Mouse (Mus musculus): Measurements from ENCODE around the gene Spg11. TPM values are rescaled to one million over a fixed set of nuclear protein-coding genes. Genes with fewer than 3 reads are reported as not detected.

Spg11 gene
- polyA plus RNA-seq, 1 experiment from 2014 or later = 17.0 TPM

DNA sequence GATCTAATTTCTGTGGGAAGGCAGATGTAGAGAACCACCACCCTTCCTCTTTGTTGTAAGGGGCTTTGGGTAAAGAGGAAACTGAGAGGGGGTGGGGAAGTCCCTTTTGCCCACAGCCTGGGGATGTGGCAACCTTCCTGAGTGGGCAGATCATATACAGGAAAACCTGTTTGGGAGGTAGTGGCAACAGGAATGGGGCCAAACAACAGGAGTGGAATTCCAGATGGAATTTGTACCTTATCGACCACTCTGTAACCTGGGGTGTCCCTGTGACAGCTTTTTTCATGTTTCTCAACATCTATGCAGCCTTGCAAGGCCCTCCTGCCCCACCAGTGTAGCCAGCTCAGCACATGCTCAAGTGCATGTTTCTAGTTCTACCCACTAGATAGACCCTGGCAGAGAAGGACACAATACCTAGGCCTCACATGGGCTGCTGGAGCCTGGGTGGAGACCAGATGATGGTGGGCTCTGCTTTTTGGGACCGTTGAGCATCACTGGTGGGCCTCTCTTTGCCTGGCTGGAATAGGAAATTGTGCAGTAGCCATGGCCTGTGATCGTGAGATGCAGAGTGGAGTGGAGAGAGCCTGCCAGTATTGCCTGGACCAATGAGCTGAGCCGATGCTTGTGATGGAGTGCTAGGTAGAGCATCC is 38.0 kb upstream of the Spg11 start:
- DNase-seq (ENCODE audit: low read depth, low spot score) (no peak), ATAC-seq (no peak)
- in situ Hi-C loops (cut with MboI; ENCODE audit: low pct_unique_long_range_greater_than_20kb) = no loop called here
- TF ChIP-seq CTCF (IDR thresholded peaks at IDR 0.05) = no peak
- ChIA-PET CTCF (interaction anchor here (1.0 kb wide), 1 partner anchor 65 kb away, joined by 3 read pairs; no protein-coding TSS in a partner anchor), POLR2A (no interaction called here)
- no peaks in the 10 kb centered on the region for H3K27me3 ChIP-seq

GRCm38 (mm10) chr2:122155292-122155691 is 37.1 kb upstream of the Spg11 start:
- ChIA-PET CTCF (no interaction called here), POLR2A (no interaction called here)
- ATAC-seq (no peak), DNase-seq (ENCODE audit: low read depth, low spot score) (no peak)
- no peak for TF ChIP-seq CTCF (IDR thresholded peaks at IDR 0.05)
- no peaks in the 10 kb centered on the region for H3K27me3 ChIP-seq
- in situ Hi-C loops (cut with MboI; ENCODE audit: low pct_unique_long_range_greater_than_20kb) = no loop called here

- in situ Hi-C loops (cut with MboI; ENCODE audit: low pct_unique_long_range_greater_than_20kb) = loop anchor here (5.0 kb wide), 1 partner anchor 37 kb away; the partner anchor contains the start of gene Spg11
- no peaks in the 10 kb centered on the region for H3K27me3 ChIP-seq
- ATAC-seq (no peak), DNase-seq (ENCODE audit: low read depth, low spot score) (no peak)
- no peak for TF ChIP-seq CTCF (IDR thresholded peaks at IDR 0.05)
- ChIA-PET CTCF (no interaction called here), POLR2A (no interaction called here)
Measured at GRCm38 (mm10) chr2:122154479-122154878, 36.3 kb upstream of the Spg11 start.

GRCm38 (mm10) chr2:122153681-122154365 is 35.6 kb upstream of the Spg11 start:
- CTCF ChIA-PET = no interaction called here
- ATAC-seq = no peak
- no peaks in the 10 kb centered on the region for H3K27me3 ChIP-seq
- POLR2A ChIA-PET = no interaction called here
- no peak for TF ChIP-seq CTCF (IDR thresholded peaks at IDR 0.05)
- DNase-seq (ENCODE audit: low read depth, low spot score) = no peak
- in situ Hi-C loops (cut with MboI; ENCODE audit: low pct_unique_long_range_greater_than_20kb) = loop anchor here (5.0 kb wide), 1 partner anchor 37 kb away; the partner anchor contains the start of gene Spg11

- TF ChIP-seq CTCF (IDR thresholded peaks at IDR 0.05) = no peak
- no peaks in the 10 kb centered on the region for H3K27me3 ChIP-seq
- POLR2A ChIA-PET = no interaction called here
- DNase-seq (ENCODE audit: low read depth, low spot score) (no peak), ATAC-seq (no peak)
- CTCF ChIA-PET = no interaction called here
- in situ Hi-C loops (cut with MboI; ENCODE audit: low pct_unique_long_range_greater_than_20kb) = loop anchor here (5.0 kb wide), 1 partner anchor 36 kb away; the partner anchor contains the start of gene Spg11
Measured at GRCm38 (mm10) chr2:122152850-122153249, 34.7 kb upstream of the Spg11 start.

GRCm38 (mm10) chr2:122151221-122151620 is 33.0 kb upstream of the Spg11 start:
- DNase-seq (ENCODE audit: low read depth, low spot score) (no peak), ATAC-seq (no peak)
- ChIA-PET POLR2A (no interaction called here), CTCF (interaction anchor here (1.3 to 1.4 kb wide), 2 partner anchors 9 to 30 kb away, joined by 4 to 7 read pairs; partner anchors contain the start of gene Trim69)
- in situ Hi-C loops (cut with MboI; ENCODE audit: low pct_unique_long_range_greater_than_20kb) = loop anchor here (5.0 kb wide), 1 partner anchor 34 kb away; the partner anchor contains the start of gene Spg11
- TF ChIP-seq CTCF (IDR thresholded peaks at IDR 0.05) = no peak
- no peaks in the 10 kb centered on the region for H3K27me3 ChIP-seq

DNA sequence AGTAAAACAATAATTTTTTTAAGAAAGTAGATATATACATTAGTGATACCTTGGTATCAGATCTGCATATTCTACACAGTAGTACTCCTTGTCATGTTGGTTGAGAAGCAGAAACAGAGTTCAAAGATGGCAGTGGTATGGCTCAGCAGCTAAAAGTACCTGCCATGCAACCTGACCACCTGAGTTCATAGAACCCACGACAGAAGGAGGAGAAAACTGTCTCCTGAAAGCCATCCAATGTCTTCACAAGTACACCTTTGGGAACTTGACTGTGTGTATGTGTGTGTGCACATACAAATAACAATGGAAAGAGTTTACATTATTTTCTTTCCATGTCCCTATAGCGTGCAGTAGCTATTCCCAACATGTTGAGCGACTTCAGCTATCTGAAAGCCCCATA is 31.5 kb upstream of the Spg11 start:
- CTCF ChIA-PET = interaction anchor here (1.0 to 1.4 kb wide), 2 partner anchors 8 to 10 kb away, joined by 3 read pairs; partner anchors contain the start of gene Trim69
- DNase-seq (ENCODE audit: low read depth, low spot score) (no peak), ATAC-seq (no peak)
- in situ Hi-C loops (cut with MboI; ENCODE audit: low pct_unique_long_range_greater_than_20kb) = loop anchor here (5.0 kb wide), 1 partner anchor 32 kb away; the partner anchor contains the start of gene Spg11
- POLR2A ChIA-PET = no interaction called here
- TF ChIP-seq CTCF (IDR thresholded peaks at IDR 0.05) = no peak
- H3K27me3 ChIP-seq = no peaks in the 10 kb centered on the region

DNA sequence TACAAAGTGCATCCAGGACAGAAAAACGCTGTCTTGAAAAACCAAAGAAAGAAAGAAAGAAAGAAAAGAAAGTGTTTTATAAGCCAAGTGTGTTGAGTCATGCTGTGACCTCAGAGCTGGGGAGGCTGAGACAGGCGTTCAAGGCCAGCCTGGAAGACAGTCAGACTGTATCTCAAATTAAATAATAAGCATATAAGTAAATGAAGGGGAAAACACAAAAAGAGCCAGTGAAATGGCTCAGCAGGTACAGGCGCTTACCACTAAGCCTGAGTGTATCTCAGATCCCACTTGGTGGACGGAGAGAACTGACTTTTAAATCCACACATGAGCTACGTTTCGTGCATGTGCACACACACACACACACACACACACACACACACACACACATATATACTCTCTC is 31.1 kb upstream of the Spg11 start:
- ChIA-PET POLR2A (no interaction called here), CTCF (interaction anchor here (1.0 to 1.4 kb wide), 2 partner anchors 9 to 11 kb away, joined by 3 read pairs; partner anchors contain the start of gene Trim69)
- no peaks in the 10 kb centered on the region for H3K27me3 ChIP-seq
- in situ Hi-C loops (cut with MboI; ENCODE audit: low pct_unique_long_range_greater_than_20kb) = no loop called here
- TF ChIP-seq CTCF (IDR thresholded peaks at IDR 0.05) = no peak
- ATAC-seq (no peak), DNase-seq (ENCODE audit: low read depth, low spot score) (no peak)

DNA sequence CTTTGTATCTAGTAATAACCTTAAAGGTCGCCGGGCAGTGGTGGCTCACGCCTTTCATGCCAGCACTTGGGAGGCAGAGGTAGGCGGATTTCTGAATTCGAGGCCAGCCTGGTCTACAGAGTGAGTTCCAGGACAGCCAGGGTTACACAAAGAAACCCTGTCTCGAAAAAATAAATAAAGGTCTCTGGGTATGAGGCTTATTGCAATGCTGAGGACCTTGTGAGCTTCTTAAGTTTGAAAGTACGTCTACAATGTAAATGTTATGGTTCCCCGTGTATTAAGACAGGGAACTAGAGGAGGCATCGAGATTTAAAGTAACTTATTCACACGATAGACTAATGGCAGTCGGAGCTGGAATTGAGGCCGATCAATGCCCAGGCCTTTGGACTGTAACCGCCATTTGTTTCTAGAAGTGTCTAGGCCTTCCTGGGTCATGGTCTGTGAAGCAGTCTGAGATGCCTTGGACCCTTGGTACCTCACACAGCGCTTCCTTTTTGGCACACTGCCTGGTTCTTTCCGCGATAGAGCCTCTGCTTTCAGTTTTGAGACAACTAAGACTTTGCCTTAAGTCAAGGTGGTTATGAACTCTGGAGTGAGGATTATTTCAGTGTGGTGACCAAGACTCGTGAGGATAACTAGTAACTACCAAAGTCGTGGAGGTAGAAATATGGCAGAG is 30.2 kb upstream of the Spg11 start:
- H3K27me3 ChIP-seq = no peaks in the 10 kb centered on the region
- ATAC-seq = peak; percentile 17
- in situ Hi-C loops (cut with MboI; ENCODE audit: low pct_unique_long_range_greater_than_20kb) = no loop called here
- POLR2A ChIA-PET = interaction anchor here (1.2 kb wide), 2 partner anchors 29 to 30 kb away, joined by 4 to 10 read pairs; partner anchors contain the start of gene Spg11
- no peak for TF ChIP-seq CTCF (IDR thresholded peaks at IDR 0.05)
- CTCF ChIA-PET = interaction anchor here (1.5 kb wide), 1 partner anchor 13 kb away, joined by 3 read pairs; no protein-coding TSS in a partner anchor
- DNase-seq (ENCODE audit: low read depth, low spot score) = peak; percentile 64

- POLR2A ChIA-PET = interaction anchor here (1.0 to 1.2 kb wide), 3 partner anchors 12 to 30 kb away, joined by 3 to 10 read pairs (median 4); partner anchors contain the start of gene Spg11
- DNase-seq (ENCODE audit: low read depth, low spot score) = peak; percentile 66
- CTCF ChIA-PET = interaction anchor here (1.4 to 1.5 kb wide), 2 partner anchors 14 to 23 kb away, joined by 3 to 5 read pairs; no protein-coding TSS in a partner anchor
- ATAC-seq = peak; percentile 97
- no peaks in the 10 kb centered on the region for H3K27me3 ChIP-seq
- in situ Hi-C loops (cut with MboI; ENCODE audit: low pct_unique_long_range_greater_than_20kb) = no loop called here
- TF ChIP-seq CTCF (IDR thresholded peaks at IDR 0.05) = no peak
Measured at GRCm38 (mm10) chr2:122147508-122148241, 29.5 kb upstream of the Spg11 start, which contains the start of gene B2m. Gene B2m (plus strand): TSS chr2:122147686.

Data from Patski (cell line).